Mouse (Mus musculus): Measurements from ENCODE around the gene Itga2b. TPM values are rescaled to one million over a fixed set of nuclear protein-coding genes. Genes with fewer than 3 reads are reported as not detected.

The Itga2b gene
- total RNA-seq, 2 experiments from 2014 or later = 1.9 to 3.7 TPM

GRCm38 (mm10) chr11:102455740-102456396, 14.1 kb downstream of the Itga2b start:
- peak; percentile 71 for DNase-seq

GRCm38 (mm10) chr11:102453131-102453530, 16.8 kb downstream of the Itga2b start:
- no peak for DNase-seq

DNA sequence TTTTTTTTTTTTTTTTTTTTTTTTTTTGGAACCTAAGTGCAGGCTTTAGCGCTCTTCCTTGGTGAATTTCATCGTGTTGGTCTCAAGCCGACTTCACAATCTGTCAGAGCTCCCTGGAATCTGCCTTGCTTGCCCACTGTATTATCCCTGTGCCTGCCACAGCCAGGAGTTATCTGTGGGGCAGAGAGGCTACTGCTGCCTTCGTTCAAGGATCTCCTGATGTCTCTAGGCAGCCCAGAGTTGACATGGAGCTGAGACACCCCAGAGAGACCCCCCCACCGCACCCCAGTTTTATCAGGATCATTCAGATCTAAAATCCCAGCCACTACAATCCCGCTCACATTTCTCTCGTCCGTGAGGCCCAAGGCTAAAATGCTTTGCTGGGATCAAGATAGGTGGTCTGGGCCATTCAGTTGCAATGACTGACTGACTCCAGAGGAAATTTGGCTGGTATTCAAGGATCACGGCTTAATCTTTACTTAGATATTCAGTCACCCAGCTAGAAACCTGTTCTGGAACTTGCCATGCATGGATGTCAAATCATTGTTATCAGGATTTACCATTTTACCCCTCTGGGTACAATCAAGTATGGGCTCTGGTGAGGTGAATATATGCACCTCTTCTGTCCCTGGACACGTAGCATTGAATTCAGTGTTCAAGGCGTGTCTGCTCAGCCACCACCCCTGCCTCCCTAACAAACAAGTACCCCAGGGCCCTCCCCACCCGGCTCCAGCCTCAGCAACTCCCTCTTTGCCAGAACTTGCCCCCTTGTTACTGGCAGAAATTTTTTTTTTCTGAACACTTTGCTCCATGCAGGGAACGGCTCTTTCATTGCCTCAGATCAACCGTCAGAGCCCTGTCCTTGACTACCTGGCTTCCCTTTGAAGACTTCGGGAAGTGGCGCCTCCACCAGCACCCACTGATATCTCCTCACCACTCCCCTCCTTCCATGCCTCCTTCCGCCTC, 20.6 kb downstream of the Itga2b start:
- DNase-seq = no peak

DNA sequence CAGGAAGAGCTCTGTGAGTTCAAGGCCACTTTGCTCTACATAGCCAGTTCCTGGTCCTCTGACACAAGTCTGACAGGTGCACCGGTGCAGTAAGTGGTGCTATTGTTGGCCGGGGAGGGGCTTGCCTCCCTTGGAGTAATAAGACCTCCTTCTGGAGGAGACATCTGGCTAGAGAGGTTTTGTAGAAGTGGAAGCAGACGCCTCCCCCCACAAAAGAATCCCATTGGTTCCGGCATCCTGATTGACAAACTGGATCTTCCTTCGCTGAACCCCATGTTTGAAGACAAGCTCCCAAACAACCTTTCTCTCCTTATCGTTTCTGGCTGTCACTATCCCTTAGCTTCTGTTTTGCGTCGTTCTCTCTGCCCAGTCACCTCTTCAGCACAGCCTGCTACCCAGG, 21.6 kb downstream of the Itga2b start:
- DNase-seq = no peak

- peak; percentile 88 for DNase-seq
Observed at GRCm38 (mm10) chr11:102447497-102447896, 22.4 kb downstream of the Itga2b start, which contains the start of gene Fam171a2. Fam171a2 (minus strand) TSS chr11:102447682.

DNA sequence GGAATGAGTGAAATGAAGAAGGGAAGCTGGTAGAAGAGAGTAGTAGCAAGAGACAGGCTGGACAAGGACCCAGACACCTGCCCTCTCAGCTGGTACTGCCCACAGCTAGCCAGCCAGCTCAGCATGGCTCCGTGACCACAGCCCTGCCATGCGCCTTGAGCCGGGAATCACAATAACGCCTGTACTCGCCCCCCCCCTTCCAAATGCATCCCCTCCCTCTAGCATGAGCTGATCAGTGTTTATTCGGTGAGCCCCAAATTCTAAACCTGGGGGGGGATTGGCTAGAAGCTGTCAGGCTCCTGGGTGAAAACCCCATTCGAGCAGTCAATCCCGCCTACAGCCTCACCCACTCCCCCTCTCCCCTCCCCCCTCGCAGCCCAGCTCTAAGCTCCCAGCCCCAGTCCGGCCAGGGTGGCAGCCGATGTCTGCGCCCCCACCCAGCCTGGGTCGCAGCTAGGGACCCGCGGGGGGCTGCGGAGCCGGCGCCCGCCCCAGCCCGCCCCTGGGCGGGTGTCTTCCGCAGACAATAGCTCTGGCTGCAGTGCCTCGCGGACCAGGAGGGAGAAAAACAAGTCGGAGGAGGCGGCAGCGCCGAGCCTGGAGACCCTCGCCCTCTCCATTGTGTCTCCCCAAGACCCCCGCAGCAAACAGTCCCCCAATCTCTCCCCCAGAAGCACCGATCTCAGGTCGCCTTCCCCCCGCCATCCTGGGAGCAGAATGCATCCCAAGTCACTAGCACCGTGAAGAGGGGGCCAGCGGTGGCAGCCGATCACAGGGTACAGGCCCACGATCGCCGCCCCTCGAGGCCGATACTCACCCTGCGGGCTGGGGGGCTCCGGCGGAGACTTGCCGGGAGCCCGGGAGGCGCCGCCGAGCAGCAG, 23.1 kb downstream of the Itga2b start:
- peak; percentile 45 for DNase-seq

GRCm38 (mm10) chr11:102445891-102446361, 24.0 kb downstream of the Itga2b start:
- peak; percentile 31 for DNase-seq

DNA sequence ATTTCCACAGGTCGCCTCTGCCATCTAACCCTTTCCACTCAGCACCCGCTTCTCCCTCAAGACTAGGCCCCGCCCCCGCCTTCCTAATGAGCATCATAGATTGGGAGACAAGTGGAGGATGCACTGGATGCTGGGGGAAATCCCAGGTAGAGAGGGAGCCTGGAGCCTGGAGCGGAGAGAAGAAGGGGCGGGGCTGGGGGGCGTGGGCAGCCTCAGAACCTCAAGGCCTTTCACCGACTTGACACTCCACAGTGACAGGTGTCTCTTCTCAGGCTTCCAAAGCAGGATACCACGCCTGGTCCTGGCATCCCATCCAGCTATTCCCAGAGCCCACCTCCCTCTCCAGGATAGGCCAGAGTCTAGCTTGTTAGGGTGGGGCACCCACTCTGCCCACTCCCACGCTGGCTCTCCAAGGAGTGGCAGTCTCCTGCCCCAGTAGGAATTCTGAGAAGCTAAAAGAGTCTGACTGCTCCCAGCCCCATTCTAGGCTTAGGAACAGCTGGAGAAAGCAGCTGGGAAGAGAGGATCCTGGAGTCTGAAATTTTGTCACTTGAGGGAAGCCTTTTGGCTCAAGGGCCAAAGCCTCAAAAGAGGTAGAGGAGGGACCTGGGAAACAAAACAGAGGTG, 24.5 kb downstream of the Itga2b start:
- peak; percentile 16 for DNase-seq

DNA sequence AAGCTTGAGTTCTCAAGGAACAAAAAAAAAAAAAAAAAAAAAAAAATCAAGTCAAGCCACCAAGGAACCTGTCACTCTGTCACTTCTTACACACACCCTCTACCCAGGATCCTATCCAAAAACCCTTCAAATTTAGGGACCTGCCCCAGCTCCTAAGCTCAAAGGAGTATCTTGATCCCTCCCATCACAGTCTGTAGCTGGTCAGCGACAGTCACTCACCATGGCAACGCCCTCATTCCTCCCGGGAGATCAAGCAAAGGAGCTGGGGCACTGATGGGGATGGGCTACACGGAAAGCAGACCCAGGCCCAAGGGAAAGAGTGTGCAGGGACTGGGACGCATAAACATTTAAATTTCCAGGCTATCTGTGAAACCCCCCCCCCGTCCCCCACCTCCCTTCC, 25.1 kb downstream of the Itga2b start:
- no peak for DNase-seq

DNA sequence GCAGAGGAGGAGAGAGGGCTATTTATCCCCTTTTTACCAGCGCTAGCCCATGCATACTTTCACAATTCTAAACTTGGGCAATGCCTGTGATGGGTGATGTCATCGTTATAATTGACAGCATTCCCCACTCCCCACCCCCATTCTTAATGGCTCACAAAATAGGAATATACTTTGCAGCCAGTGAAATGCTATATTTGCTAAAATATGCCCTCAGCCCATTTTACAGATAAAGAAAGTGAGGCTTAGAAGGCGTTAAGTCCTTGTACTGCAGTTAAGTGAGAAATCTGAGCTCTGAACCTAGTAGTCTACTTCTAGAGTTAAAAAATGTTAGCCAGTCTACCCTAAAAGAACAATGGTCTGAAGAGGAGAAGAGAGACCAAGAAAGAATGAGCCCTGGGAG, 25.6 kb downstream of the Itga2b start:
- no peak for DNase-seq

DNA sequence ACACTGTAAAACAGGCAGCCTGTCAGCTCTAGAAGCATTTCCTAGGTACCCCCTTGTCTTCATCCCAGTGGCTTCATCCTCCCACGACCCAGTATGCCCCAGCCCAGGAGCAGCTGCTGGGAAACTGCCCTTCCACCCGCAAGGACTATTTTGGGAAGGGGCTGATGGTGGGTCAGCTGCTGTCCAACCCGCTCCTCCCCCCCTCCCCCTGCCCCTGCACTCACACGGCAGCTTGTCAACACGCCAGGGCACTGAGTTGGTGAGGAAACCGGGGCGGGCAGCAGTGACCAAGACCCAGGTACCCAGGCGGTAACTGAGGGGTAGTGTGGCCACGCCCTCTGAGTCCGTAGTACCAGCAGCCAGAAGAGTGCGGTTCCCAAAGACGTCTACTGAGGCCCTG, 26.2 kb downstream of the Itga2b start:
- peak; percentile 21 for DNase-seq

GRCm38 (mm10) chr11:102442089-102442488, 27.8 kb downstream of the Itga2b start:
- DNase-seq = no peak

DNA sequence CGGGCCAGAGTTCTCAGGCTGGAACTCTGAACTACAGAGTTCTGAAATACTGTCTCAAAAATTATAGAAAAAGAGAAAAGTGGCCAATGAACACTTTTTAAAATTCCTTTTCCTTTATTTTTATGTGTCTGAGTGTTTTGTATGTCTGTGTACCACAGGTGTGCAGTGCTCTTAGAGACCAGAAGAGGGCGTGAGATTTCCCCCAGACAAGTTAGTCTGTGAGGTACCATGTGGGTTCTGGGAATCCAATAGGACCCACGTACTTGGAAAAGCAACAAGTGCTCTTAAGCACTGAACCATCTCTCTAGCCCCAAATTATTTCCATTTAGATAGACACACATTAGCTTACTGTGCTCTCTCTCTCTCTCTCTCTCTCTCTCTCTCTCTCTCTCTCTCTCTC, 28.5 kb downstream of the Itga2b start:
- no peak for DNase-seq

DNA sequence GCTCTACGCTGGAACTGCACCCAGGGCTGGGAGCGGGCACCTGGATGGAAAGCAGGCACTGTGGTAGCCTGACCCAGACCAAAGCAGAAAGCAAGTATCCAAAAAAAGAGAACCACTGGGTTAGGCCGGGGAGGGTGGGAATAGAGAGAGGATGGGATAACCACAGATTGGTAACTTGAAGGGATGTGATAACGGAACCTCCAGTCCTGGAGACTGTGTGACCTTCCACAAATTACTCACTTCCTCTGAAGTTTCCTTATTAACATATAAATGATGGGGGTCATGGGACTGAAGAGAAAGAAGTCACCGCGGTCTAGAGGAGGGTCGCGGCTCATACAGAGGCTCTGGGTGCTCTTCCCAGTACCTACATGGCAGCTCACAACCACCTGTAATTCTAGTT, 29.7 kb downstream of the Itga2b start:
- no peak for DNase-seq

DNA sequence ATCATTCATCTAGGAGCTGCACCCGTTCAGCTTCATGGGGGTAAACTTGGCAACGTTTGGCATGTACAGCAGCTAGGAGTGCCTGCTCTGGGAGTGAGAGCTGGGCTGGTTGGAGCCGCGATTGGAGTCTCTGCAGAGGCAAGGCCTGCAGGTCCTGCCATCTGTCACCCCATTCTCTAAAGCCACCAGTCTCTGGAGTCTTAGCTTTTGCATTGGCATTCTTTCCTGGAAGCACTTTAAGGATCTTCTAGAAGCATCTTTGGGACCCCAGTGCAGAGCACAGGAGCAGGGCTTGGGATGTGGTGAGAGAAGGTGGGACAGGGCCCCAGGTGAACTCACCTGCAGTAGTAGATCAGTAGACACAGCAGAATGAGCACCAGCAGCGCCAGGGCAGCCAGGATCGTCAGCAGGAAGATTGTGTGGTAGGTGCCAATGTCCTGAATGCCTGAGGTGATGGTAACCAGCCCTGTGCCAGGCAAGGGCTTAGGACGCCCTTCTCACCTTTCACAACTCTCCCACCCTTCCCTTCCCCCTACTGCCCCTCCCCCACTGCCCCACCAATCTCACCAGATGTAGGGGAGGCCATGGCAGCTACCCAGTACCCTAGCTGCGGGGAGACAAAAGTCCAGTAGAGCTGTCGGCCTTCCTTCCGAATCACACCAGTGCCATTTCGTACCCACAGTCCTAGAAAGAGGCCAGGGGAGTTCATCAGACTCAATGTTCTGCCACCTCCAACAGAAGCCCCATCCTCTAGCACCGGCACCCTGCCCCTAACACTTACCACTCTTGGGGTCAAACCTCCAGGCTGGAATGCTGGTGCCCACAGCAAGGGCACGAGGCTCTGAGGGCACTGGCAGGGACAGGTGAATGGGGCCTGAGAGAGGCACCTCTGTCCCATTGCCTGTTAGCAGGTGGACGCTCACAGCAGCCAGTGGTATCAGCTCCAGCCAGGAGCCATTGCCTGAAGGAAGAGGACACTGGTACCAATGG, 30.5 kb downstream of the Itga2b start:
- no peak for DNase-seq

GRCm38 (mm10) chr11:102438212-102439092, 31.5 kb downstream of the Itga2b start:
- DNase-seq = peak; percentile 94

DNA sequence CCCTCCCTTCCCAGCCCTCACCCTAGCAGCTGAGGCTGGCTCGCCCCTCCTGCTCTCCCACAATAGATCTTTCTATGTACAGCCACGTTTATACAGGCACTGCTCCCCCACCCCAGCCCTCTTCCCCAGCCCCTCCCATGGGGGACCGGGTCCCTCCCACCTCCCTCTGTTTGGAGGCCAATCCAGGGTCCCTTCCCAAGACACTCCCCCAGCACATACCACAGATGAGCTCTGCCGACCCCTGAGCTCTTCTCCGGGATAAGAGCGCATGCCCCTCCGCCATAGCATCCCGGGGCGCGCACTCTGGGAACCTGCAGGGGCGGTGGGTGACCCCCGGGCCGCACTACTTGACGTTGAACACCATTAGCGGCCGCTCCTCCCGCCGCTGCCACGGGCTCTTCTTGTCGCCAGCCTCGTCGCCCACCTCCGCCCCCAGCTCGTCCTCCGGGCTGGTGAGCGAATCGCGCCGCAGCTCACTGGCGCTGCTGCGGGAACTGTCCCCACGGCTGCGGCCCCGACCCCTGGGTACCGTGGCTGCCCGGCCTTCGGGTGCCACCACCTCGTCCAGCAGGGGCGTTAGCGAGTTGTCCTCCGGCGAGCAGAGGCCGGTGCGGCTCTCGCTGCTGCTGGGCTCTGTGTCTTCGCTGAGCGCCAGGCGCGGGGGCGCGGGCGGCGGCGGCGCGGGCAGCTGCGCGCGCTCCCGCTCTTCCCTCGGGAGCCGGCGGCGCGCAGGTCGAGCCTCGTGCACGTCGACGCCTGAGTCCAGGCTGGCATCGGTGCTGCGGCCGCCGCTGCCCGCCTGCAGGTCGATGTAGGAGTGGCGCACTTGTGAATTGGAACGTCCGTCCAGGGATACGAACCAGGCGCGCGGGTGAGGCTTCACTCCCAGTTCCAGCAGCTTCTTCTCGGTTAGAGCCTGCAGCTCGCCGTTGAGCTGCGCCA, 32.5 kb downstream of the Itga2b start:
- DNase-seq = peak; percentile 81

DNA sequence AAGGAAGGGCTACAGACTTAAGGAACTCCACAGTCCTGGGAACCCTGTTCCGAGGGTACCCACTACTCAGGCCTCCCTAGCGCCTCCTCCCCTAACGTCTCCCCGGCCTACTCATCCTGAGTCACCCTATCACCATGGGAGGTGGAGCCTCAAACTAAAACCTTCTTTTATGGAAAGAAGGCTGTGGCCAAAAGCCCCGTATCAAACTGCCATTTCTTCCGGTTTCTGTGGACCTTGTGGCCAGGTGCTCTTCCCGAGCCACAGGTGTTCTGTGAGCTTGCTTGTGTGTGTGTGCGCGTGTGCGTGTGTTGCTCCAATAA, 33.5 kb downstream of the Itga2b start:
- DNase-seq = no peak

All from gastrocnemius, postnatal 10 days (tissue).